Mouse (Mus musculus) cerebellum, adult 2 months (tissue): ENCODE measurements around the gene Gm3002. TPM values are rescaled to one million over a fixed set of nuclear protein-coding genes. Genes with fewer than 3 reads are reported as not detected.
"Not testable (repeated sequence)": the region's sequence is repeated elsewhere in the genome, so short reads cannot be mapped to it uniquely, and the experiment has no call there.

Experiments used
- DNase-seq, 2 experiments: peaks; one replicate each; pipeline ENCODE4 v3.0.0; 2021
- H3K27ac ChIP-seq: fragments of 200-500 bp; 2 replicates; pipeline ENCODE4 v1.5.1; 2012; ENCODE audit warnings: low read length, control low read depth, inconsistent platforms; ENCODE audit not compliant: insufficient read depth
- H3K27me3 ChIP-seq: fragments of 200-500 bp; 2 replicates; pipeline ENCODE4 v1.6.1; 2012; ENCODE audit warnings: inconsistent platforms, mild to moderate bottlenecking, low read length, moderate library complexity; ENCODE audit not compliant: control insufficient read depth, insufficient read depth
- H3K4me1 ChIP-seq: fragments of 200-500 bp; 2 replicates; pipeline ENCODE4 v1.6.1; 2011; ENCODE audit warnings: low read length; ENCODE audit not compliant: control insufficient read depth, insufficient read depth
- H3K4me3 ChIP-seq: fragments of 200-500 bp; replicated peaks from 2 replicates; pipeline ENCODE3; 2011; ENCODE audit warnings: mild to moderate bottlenecking, low read depth, low read length, control low read depth; ENCODE audit not compliant: insufficient read depth
- WGBS: fragments of 180-500 bp; shearing (Covaris S2); methylation state at CpG from one replicate; pipeline ENCODE4 v1.1.7; 2018; 5-methylcytosine and 5-hydroxymethylcytosine counted together
- polyA plus RNA-seq: library from polyadenylated mRNA; depleted of rRNA; stranded (reverse); fragments of >200 nt; gene quantifications from 2 replicates; pipeline ENCODE4 v1.2.3, GENCODE M21; 2012; rRNA removed

Gene Gm3002
- 0.87 and 1.2 TPM in 2 replicates for polyA plus RNA-seq

- WGBS: no CpG with 5 or more reads among the region's 31 CpGs
- H3K4me1 ChIP-seq, DNase-seq, H3K4me3 ChIP-seq, H3K27me3 ChIP-seq, H3K27ac ChIP-seq: not testable (repeated sequence)
Observed at GRCm38 (mm10) chr14:3809774-3810173, at the start of gene Gm3002. Gm3002 (plus strand) TSS chr14:3810074.

- WGBS: no CpG with 5 or more reads among the region's 2 CpGs
- not testable (repeated sequence) for H3K27me3 ChIP-seq, DNase-seq
Observed at GRCm38 (mm10) chr14:3845945-3846344, 36.1 kb downstream of the Gm3002 start, which contains the start of gene Gm3033. Gm3033 (plus strand) TSS chr14:3846245.

GRCm38 (mm10) chr14:3883872-3884271 is 74.0 kb downstream of the Gm3002 start, which contains the start of gene Gm2916:
Gm2916 (plus strand) TSS chr14:3884172.
- not testable (repeated sequence) for DNase-seq, H3K4me1 ChIP-seq, H3K27me3 ChIP-seq, H3K4me3 ChIP-seq, H3K27ac ChIP-seq
- no CpG with 5 or more reads among the region's 1 CpGs for WGBS

More at GRCm38 (mm10) chr14:3845945-3846344, 36.1 kb downstream of the Gm3002 start, which contains the start of gene Gm3033:
- not testable (repeated sequence) for H3K4me3 ChIP-seq, H3K4me1 ChIP-seq, H3K27ac ChIP-seq

- WGBS: 64% methylated on average over 2 of the region's 2 CpGs
- H3K27ac ChIP-seq, DNase-seq, H3K4me3 ChIP-seq, H3K4me1 ChIP-seq, H3K27me3 ChIP-seq: not testable (repeated sequence)
Observed at GRCm38 (mm10) chr14:3931456-3931855, 121.6 kb downstream of the Gm3002 start, which contains the start of gene Gm3029. Gm3029 (plus strand) TSS chr14:3931756.

DNA sequence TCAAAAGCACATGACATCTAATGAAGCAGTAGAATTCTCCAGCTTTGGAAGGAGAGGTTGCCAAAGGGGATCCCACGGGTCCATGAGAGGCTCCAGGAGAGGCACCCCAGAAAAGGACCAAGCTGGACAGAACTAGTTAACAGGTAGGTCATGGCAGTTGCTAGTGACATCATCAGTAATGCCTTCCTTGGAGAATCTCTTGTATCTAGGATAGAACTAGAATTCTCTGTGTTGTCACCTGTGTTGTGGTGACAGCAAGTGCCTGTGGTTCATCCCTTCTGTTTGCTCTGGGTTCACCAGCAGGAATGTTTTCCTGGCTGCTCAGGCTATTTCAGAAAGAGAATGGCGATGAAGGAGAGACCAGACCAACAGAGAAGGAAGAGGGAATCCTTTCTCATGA is 153.4 kb downstream of the Gm3002 start, which contains the start of gene Gm3095:
TSS of gene Gm3095 (plus strand) at position 301 of the 400 bp plus-strand sequence.
- DNase-seq, H3K4me1 ChIP-seq, H3K27ac ChIP-seq, H3K27me3 ChIP-seq, H3K4me3 ChIP-seq: not testable (repeated sequence)
- no CpG with 5 or more reads among the region's 2 CpGs for WGBS

GRCm38 (mm10) chr14:3998094-3998493 is 188.2 kb downstream of the Gm3002 start, which contains the start of gene Gm3099:
Gm3099 (plus strand) TSS chr14:3998394.
- 39% methylated on average over 2 of the region's 3 CpGs for WGBS
- H3K27me3 ChIP-seq, DNase-seq, H3K4me3 ChIP-seq, H3K4me1 ChIP-seq, H3K27ac ChIP-seq: not testable (repeated sequence)

Other genes with a start within 250 kb of the Gm3002 start
- not detected in 2 replicates for gene Gm3012, start 175.6 kb upstream of the Gm3002 start, polyA plus RNA-seq
- 1.9 and 3.3 TPM in 2 replicates for gene Gm3020, start 158.0 kb upstream of the Gm3002 start, polyA plus RNA-seq
- not detected in 2 replicates for gene Gm3043, start 121.3 kb upstream of the Gm3002 start, polyA plus RNA-seq
- not detected in 2 replicates for gene Gm3033, start 36.2 kb downstream of the Gm3002 start, polyA plus RNA-seq
- gene Gm2916, start 74.1 kb downstream of the Gm3002 start, polyA plus RNA-seq: 0.21 TPM in 1 of 2 replicates, not detected in the other
- 0.24 TPM in 1 of 2 replicates, not detected in the other for gene Gm3029, start 121.7 kb downstream of the Gm3002 start, polyA plus RNA-seq
- gene Gm3095, start 153.5 kb downstream of the Gm3002 start, polyA plus RNA-seq: 0.26 and 0.51 TPM in 2 replicates
- not detected in 2 replicates for gene Gm3099, start 188.3 kb downstream of the Gm3002 start, polyA plus RNA-seq
- gene Gm5796, start 213.9 kb downstream of the Gm3002 start, polyA plus RNA-seq: 0.49 and 0.74 TPM in 2 replicates